Mouse (Mus musculus): ENCODE measurements around the gene Ccdc186.
A peak's percentile ranks its signal among the peaks of the same experiment; 100 is the strongest.

Gene Ccdc186

GRCm38 (mm10) chr19:56821798-56822447, at the start of gene Ccdc186:
Gene Ccdc186 (minus strand): TSS chr19:56822190.
- DNase-seq (ENCODE audit: low spot score): peak; percentile 93

- no peak for DNase-seq (ENCODE audit: low spot score)
These were observed 45.7 kb upstream of the Ccdc186 start for GRCm38 (mm10) chr19:56867701-56868100.

- DNase-seq (ENCODE audit: low spot score): no peak
These were observed 34.5 kb upstream of the Ccdc186 start for GRCm38 (mm10) chr19:56856455-56856854.

- no peak for DNase-seq (ENCODE audit: low spot score)
These were observed 30.6 kb upstream of the Ccdc186 start for GRCm38 (mm10) chr19:56852590-56852989.

- DNase-seq (ENCODE audit: low spot score): no peak
These were observed 21.0 kb upstream of the Ccdc186 start for GRCm38 (mm10) chr19:56842974-56843373.

GRCm38 (mm10) chr19:56838942-56839706, 17.1 kb upstream of the Ccdc186 start:
- DNase-seq (ENCODE audit: low spot score): no peak

GRCm38 (mm10) chr19:56835340-56835739, 13.3 kb upstream of the Ccdc186 start:
- no peak for DNase-seq (ENCODE audit: low spot score)

- DNase-seq (ENCODE audit: low spot score): no peak
These were observed 8.2 kb upstream of the Ccdc186 start for GRCm38 (mm10) chr19:56830163-56830562.

GRCm38 (mm10) chr19:56829267-56829666, 7.3 kb upstream of the Ccdc186 start:
- DNase-seq (ENCODE audit: low spot score): no peak

GRCm38 (mm10) chr19:56828305-56828704, 6.3 kb upstream of the Ccdc186 start:
- DNase-seq (ENCODE audit: low spot score): no peak

GRCm38 (mm10) chr19:56826047-56826631, 4.1 kb upstream of the Ccdc186 start, which contains the start of gene Tdrd1:
Gene Tdrd1 (plus strand): TSS chr19:56826209.
- no peak for DNase-seq (ENCODE audit: low spot score)

- no peak for DNase-seq (ENCODE audit: low spot score)
These were observed 452 bp upstream of the Ccdc186 start for GRCm38 (mm10) chr19:56822448-56822836.

- DNase-seq (ENCODE audit: low spot score): no peak
These were observed 771 bp downstream of the Ccdc186 start for GRCm38 (mm10) chr19:56821040-56821797.

- no peak for DNase-seq (ENCODE audit: low spot score)
These were observed 4.0 kb downstream of the Ccdc186 start for GRCm38 (mm10) chr19:56817851-56818526.

GRCm38 (mm10) chr19:56813360-56813759, 8.6 kb downstream of the Ccdc186 start:
- no peak for DNase-seq (ENCODE audit: low spot score)

GRCm38 (mm10) chr19:56811590-56811989, 10.4 kb downstream of the Ccdc186 start:
- DNase-seq (ENCODE audit: low spot score): peak; percentile 18

GRCm38 (mm10) chr19:56810641-56811146, 11.3 kb downstream of the Ccdc186 start:
- DNase-seq (ENCODE audit: low spot score): no peak

- DNase-seq (ENCODE audit: low spot score): no peak
These were observed 13.2 kb downstream of the Ccdc186 start for GRCm38 (mm10) chr19:56808771-56809170.

GRCm38 (mm10) chr19:56807122-56807521, 14.9 kb downstream of the Ccdc186 start:
- DNase-seq (ENCODE audit: low spot score): no peak

GRCm38 (mm10) chr19:56805366-56805765, 16.6 kb downstream of the Ccdc186 start:
- no peak for DNase-seq (ENCODE audit: low spot score)

- no peak for DNase-seq (ENCODE audit: low spot score)
These were observed 19.6 kb downstream of the Ccdc186 start for GRCm38 (mm10) chr19:56802352-56802746.

Data from urinary bladder, postnatal 10 days (tissue).